Mouse (Mus musculus) megakaryocyte progenitor cell, adult 5-6 weeks (primary cell): ENCODE data around the gene Pik3ca. TPM values are rescaled to one million over a fixed set of nuclear protein-coding genes. Genes with fewer than 3 reads are reported as not detected.

Experiments used
- ATAC-seq: replicated peaks from 2 replicates; pipeline ENCODE4 v1.8.0; 2016; ENCODE audit warnings: mild to moderate bottlenecking, moderate TSS enrichment, inconsistent platforms; ENCODE audit not compliant: poor library complexity
- total RNA-seq, 2 experiments: library from RNA; stranded (forward) in 1 of 2; stranded (reverse) in 1 of 2; fragments of 157-497, 149-512 nt in 1 of 2; fragments of 200-1000 nt in 1 of 2; gene quantifications; 2 replicates each; pipeline versions ENCODE4 v1.2.3 to v1.2.4; 2015 to 2017

Pik3ca gene
- total RNA-seq, 2 experiments from 2014 or later, result 19.9 to 21.1 TPM

DNA sequence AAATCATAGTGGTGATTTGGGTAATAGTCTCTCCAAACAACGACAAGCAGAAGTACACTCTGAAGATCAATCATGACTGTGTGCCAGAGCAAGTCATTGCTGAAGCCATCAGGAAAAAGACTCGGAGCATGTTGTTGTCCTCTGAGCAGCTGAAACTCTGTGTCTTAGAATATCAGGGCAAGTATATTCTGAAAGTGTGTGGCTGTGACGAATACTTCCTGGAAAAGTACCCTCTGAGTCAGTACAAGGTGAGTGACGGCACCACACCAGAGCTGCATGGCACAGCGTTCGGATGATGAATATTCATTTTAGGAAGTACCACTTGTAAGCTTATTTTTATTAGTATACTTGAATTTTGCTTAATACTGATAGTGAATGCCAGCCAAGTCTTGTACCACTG, 40.3 kb downstream of the Pik3ca start:
- no peak for ATAC-seq

- no peak for ATAC-seq
Measured at GRCm38 (mm10) chr3:32438716-32439115, 41.2 kb downstream of the Pik3ca start.

GRCm38 (mm10) chr3:32441710-32442109, 44.2 kb downstream of the Pik3ca start:
- no peak for ATAC-seq

GRCm38 (mm10) chr3:32454329-32455021, 57.0 kb downstream of the Pik3ca start:
- no peak for ATAC-seq

GRCm38 (mm10) chr3:32459777-32460176, 62.3 kb downstream of the Pik3ca start:
- peak; percentile 76 for ATAC-seq

GRCm38 (mm10) chr3:32467321-32467720, 69.8 kb downstream of the Pik3ca start:
- ATAC-seq, result no peak

DNA sequence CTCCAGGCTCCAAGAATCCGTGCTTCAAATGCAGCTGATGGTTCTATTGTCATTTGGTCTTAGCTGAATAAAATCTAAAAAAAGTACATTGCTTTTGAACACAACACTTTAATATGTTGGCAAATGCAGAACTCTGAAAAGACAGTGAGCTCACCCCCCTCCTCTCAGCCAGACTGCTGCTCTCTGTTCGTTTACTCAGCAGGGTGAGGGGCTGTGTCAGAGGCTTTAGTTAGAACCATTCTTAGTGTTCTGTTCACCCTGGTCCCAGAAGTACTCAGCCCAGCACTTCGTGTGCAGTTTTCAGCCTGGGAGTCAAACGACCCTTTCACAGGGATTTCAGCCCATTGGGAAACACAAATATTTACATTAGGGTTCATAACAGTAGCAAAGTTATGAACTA, 70.9 kb downstream of the Pik3ca start:
- no peak for ATAC-seq

GRCm38 (mm10) chr3:32470449-32470848, 73.0 kb downstream of the Pik3ca start:
- ATAC-seq, result no peak

DNA sequence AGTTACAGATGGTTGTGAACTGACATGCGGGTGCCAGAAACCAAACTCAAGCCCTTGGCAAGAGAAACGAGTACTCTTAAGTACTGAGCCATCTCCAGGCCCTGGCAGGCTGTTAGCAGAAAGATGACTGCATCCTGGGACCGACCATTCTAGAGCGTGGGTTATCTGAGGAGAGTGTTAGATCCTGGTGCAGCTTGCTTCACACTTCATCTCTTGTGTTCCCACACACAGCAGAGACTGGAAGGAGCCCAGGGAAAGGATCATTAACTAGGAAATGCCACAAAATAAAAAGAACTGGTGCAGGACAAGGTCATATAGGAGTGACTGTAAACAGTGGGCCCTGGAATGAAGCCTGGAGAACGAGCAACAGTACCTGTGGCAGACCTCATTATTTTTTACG, 73.6 kb downstream of the Pik3ca start:
- no peak for ATAC-seq

DNA sequence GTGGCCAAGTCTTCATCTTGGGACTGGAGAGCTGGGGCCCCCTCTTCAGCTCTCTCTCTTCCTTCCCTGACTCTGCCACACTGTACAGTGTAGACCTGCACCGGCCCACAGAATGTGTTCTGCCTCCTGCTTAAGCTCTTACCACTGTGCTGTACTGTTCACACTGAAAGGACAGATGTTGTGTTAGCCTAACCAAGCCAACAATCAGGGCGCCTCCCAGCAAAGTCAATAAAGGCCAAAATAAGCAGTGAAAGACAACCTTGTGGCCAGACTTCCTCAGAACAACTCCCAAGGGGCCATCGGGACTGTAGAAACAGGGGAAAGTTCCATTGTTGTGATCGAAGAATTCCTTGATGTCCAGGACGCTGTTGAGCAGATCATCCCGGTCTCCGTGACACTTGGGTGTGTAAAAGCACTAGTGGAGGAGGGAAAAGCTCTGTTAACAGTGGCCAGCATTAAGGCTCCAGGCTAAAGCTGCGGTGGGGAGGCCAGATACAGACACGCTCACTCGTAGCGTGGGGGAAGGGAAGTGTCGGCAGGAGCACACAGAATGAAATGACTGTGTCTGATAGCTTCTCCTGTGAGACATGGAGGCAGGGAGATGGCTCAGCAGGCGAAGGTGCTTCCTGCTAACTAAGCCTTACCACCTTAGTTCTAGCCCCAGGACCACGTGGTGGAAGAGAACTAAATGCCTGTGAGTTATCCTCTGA, 74.9 kb downstream of the Pik3ca start:
- no peak for ATAC-seq

DNA sequence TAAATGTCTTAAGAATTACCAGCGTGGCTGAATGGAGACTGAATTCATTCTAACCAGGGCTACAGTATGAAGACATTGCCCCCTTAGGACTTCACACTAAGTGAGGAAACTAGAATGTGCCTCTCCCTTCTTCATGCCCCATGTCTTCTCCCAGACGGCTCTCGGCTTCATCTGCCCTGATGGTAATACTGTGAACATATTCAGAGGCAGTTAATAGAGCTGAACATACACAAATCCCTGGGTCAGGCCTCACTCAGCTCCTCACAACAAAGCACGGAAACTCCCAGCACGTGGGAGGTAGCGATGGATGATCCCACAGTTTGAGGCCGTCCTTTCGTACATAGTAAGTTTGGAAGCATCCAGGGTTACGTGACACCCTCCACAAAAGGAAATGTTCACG, 75.7 kb downstream of the Pik3ca start:
- ATAC-seq, result no peak

- ATAC-seq, result no peak
Measured at GRCm38 (mm10) chr3:32479961-32480360, 82.5 kb downstream of the Pik3ca start.

GRCm38 (mm10) chr3:32483035-32483434, 85.6 kb downstream of the Pik3ca start:
- ATAC-seq, result no peak

DNA sequence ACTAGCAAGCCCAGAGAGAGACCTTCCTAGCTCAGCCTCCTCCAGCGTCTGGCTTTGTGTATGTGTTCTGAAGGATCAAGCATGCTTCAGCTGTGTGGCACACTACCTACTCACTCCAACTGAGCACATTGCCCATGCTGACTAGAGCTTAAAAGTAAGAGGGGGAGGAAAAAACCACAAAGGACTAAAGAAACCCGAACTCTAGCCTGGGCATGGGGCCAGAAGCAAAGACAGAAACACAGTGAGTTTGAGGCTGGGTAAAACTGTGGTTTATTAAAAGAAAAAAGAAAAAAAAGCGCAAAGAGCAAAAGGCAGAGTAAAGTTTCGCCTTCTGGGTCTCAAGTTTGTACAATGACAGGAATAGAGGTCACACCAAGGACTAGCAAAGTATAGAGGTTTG, 89.1 kb downstream of the Pik3ca start:
- no peak for ATAC-seq

- ATAC-seq, result no peak
Measured at GRCm38 (mm10) chr3:32488172-32488571, 90.7 kb downstream of the Pik3ca start.

DNA sequence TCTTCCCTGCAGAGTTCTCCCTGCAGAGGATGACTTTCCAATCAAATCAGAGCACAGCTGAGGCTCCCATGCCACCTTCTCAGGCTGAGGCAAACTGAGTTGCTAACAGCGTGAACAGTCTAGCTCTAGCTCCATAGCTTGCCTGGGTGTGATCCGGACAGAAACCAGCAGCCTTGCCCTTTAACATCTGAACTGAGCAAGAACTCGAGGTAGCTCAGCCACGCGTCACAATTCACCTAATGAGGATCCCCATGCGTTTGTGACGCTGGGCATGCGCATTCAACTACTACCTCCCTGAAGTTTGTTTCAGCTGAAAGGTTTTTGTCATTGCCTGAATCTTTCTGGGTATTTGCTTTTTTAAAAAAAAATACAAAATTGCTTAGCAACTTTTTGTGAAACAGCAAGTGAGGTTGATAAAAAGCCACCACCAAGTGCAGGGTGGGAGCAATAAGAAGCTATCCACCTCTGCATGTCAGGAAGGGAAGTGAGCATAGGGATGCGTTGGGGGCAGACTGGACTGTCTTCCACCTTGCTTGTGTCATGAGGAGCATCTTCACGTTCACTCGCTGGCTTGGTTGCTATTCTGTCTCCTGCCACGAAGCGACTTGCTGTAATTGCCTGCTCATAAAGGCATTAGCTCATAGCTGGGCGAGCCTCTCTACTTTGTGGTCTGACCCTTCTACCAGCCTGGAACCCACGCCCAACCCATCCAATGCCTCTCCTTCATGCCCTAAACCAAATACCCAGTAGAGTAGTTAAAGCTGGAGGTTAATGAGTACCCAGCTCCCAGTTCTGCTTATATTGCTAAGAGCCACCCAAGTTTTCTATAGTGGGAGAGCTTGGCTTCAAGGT, 92.8 kb downstream of the Pik3ca start:
- no peak for ATAC-seq

GRCm38 (mm10) chr3:32490928-32491315, 93.5 kb downstream of the Pik3ca start:
- ATAC-seq, result no peak

- ATAC-seq, result no peak
Measured at GRCm38 (mm10) chr3:32492097-32493090, 94.9 kb downstream of the Pik3ca start, which contains the start of gene Kcnmb3. TSS of gene Kcnmb3 (minus strand) at chr3:32492231.

GRCm38 (mm10) chr3:32494387-32495087, 97.1 kb downstream of the Pik3ca start:
- ATAC-seq, result peak; percentile 61; the same call in 1 of the 2 replicates
